Mouse (Mus musculus) ES-E14 (cell line): ENCODE results near the gene Wdfy1. TPM values are rescaled to one million over a fixed set of nuclear protein-coding genes. Genes with fewer than 3 reads are reported as not detected.

ENCODE experiments used
- DNase-seq: peaks from one replicate; pipeline ENCODE4 v3.0.0-alpha.2; 2013; ENCODE audit warnings: low read depth, low spot score
- H3K27ac ChIP-seq: 2 replicates; pipeline ENCODE4 v1.5.1; 2012; ENCODE audit warnings: low read depth, mild to moderate bottlenecking, low read length, moderate library complexity, mixed read lengths; ENCODE audit not compliant: poor library complexity, insufficient read depth, severe bottlenecking
- H3K36me3 ChIP-seq: 2 replicates; pipeline ENCODE4 v1.6.1; 2012; ENCODE audit warnings: mild to moderate bottlenecking, low read length, moderate library complexity, mixed read lengths; ENCODE audit not compliant: control insufficient read depth, poor library complexity, insufficient read depth, severe bottlenecking
- H3K4me1 ChIP-seq, 2 experiments: fragments of 150-350 bp in 1 of 2; sonication (generic) in 1 of 2; 2 replicates each; pipeline ENCODE4 v1.6.1; 2012; ENCODE audit warnings: low read length in 2 of 2, mild to moderate bottlenecking in 1 of 2, mixed read lengths in 1 of 2; ENCODE audit not compliant: control insufficient read depth in 2 of 2, insufficient read depth in 2 of 2, poor library complexity in 1 of 2
- H3K4me3 ChIP-seq, 2 experiments: fragments of 150-350 bp in 1 of 2; sonication (generic) in 1 of 2; 2 replicates each; pipeline ENCODE4 v1.5.1; 2012; ENCODE audit warnings: low read length in 2 of 2, low read depth in 1 of 2, mild to moderate bottlenecking in 1 of 2, mixed read lengths in 1 of 2; ENCODE audit not compliant: insufficient read depth in 1 of 2, poor library complexity in 1 of 2, severe bottlenecking in 1 of 2
- H3K9ac ChIP-seq: 2 replicates; pipeline ENCODE4 v1.6.1; 2012; ENCODE audit warnings: low read depth, mild to moderate bottlenecking, low read length, mixed read lengths; ENCODE audit not compliant: poor library complexity, insufficient read depth, severe bottlenecking
- H3K9me3 ChIP-seq: fragments of 150-350 bp; sonication (generic); 2 replicates; pipeline ENCODE4 v1.6.1; 2012; ENCODE audit warnings: low read depth, mild to moderate bottlenecking, low read length; ENCODE audit not compliant: control insufficient read depth, insufficient read depth
- CHD2 ChIP-seq: IDR thresholded peaks from 2 replicates; pipeline ENCODE4 v1.6.1; 2014; ENCODE audit warnings: mild to moderate bottlenecking, low read depth, low read length, inconsistent platforms
- HCFC1 ChIP-seq: IDR thresholded peaks from 2 replicates; pipeline ENCODE4 v1.6.1; 2012; ENCODE audit warnings: low read length, inconsistent platforms, borderline replicate concordance; ENCODE audit not compliant: insufficient read depth
- MAFK ChIP-seq: IDR thresholded peaks from 2 replicates; pipeline ENCODE4 v1.6.1; 2014; ENCODE audit warnings: mild to moderate bottlenecking, low read depth, low read length, inconsistent platforms; ENCODE audit not compliant: insufficient read depth
- ZC3H11A ChIP-seq: IDR thresholded peaks from 2 replicates; pipeline ENCODE4 v1.6.1; 2012; ENCODE audit warnings: low read depth, mild to moderate bottlenecking, inconsistent platforms, low read length, borderline replicate concordance
- ZNF384 ChIP-seq: IDR thresholded peaks from 2 replicates; pipeline ENCODE4 v1.6.1; 2012; ENCODE audit warnings: low read depth, low read length, inconsistent platforms
- in situ Hi-C, 2 experiments: fragments of 600-800 bp; cut with MboI; formaldehyde crosslinking; loops; one replicate each; pipeline ENCODE4 v1.15.1; 2025; ENCODE audit warnings: low sequenced_read_pairs in 2 of 2, inconsistent platforms in 1 of 2; ENCODE audit not compliant: unreplicated experiment in 2 of 2
- total RNA-seq: library from RNA; depleted of rRNA; stranded (reverse); fragments of 300-350 nt; gene quantifications from 2 replicates; pipeline ENCODE4 v1.2.3, GENCODE M21; 2012; rRNA removed

The Wdfy1 gene
- total RNA-seq: 31.4 and 41.2 TPM in 2 replicates

- peak; percentile 89 for DNase-seq
- 0 out of 2 replicates have a peak within 1 kb of the TSS, but pooled peaks have one; percentile 1 for H3K27ac ChIP-seq
These were observed at the start of gene Wdfy1, which contains the start of gene Mrpl44 for GRCm38 (mm10) chr1:79775927-79776458. Gene Wdfy1 (minus strand): TSS chr1:79776143. Gene Mrpl44 (plus strand): TSS chr1:79776018.

GRCm38 (mm10) chr1:79823951-79824633 lies 48.1 kb upstream of the Wdfy1 start:
- in situ Hi-C loops: no loop called here
- Histone ChIP-seq H3K27ac (no peak overlapping the region), H3K9ac (no peak overlapping the region), H3K9me3 (no peaks in the 10 kb centered on the region), H3K4me1 (no peaks in the 10 kb centered on the region), H3K36me3 (no peaks in the 10 kb centered on the region), H3K4me3 (no peak overlapping the region)
- no peak for TF ChIP-seq HCFC1
- TF ChIP-seq ZC3H11A: no peak
- TF ChIP-seq MAFK: no peak
- no peak for TF ChIP-seq CHD2
- no peak for TF ChIP-seq ZNF384
- no peak for DNase-seq

More at GRCm38 (mm10) chr1:79775927-79776458, at the start of gene Wdfy1, which contains the start of gene Mrpl44:
- Histone ChIP-seq H3K4me1 (peaks cover 0 to 2% of the 10 kb centered on the region in 2 experiments; a peak in 1 of 4 replicates), H3K4me3 (peak within 1 kb of the TSS; percentile 89 to 94), H3K9me3 (no peaks in the 10 kb centered on the region), H3K9ac (peak within 1 kb of the TSS; percentile 98), H3K36me3 (peaks cover 11% of the 10 kb centered on the region)
- peak; percentile 92 for TF ChIP-seq HCFC1
- 0 out of 2 replicates have a peak, but pooled peaks have one; percentile 22 for TF ChIP-seq CHD2
- TF ChIP-seq ZNF384: no peak
- in situ Hi-C loops: no loop called here

GRCm38 (mm10) chr1:79822806-79823525 lies 47.0 kb upstream of the Wdfy1 start:
- Histone ChIP-seq H3K9me3 (no peaks in the 10 kb centered on the region), H3K27ac (no peak overlapping the region), H3K4me1 (no peaks in the 10 kb centered on the region), H3K9ac (no peak overlapping the region), H3K36me3 (no peaks in the 10 kb centered on the region), H3K4me3 (no peak overlapping the region)
- no peak for DNase-seq
- in situ Hi-C loops: no loop called here
- TF ChIP-seq MAFK: no peak

- H3K9ac ChIP-seq: no peak overlapping the region
- DNase-seq: no peak
- H3K4me1 ChIP-seq: no peaks in the 10 kb centered on the region
- no peak for TF ChIP-seq ZC3H11A
- no peak for TF ChIP-seq HCFC1
- TF ChIP-seq CHD2: no peak
- H3K27ac ChIP-seq: no peak overlapping the region
- no peaks in the 10 kb centered on the region for H3K9me3 ChIP-seq
- in situ Hi-C loops: no loop called here
- no peaks in the 10 kb centered on the region for H3K36me3 ChIP-seq
- no peak overlapping the region for H3K4me3 ChIP-seq
These were observed 43.4 kb upstream of the Wdfy1 start for GRCm38 (mm10) chr1:79819296-79819879.
